Mouse (Mus musculus): Measurements from ENCODE around the gene Stra6.

DNA sequence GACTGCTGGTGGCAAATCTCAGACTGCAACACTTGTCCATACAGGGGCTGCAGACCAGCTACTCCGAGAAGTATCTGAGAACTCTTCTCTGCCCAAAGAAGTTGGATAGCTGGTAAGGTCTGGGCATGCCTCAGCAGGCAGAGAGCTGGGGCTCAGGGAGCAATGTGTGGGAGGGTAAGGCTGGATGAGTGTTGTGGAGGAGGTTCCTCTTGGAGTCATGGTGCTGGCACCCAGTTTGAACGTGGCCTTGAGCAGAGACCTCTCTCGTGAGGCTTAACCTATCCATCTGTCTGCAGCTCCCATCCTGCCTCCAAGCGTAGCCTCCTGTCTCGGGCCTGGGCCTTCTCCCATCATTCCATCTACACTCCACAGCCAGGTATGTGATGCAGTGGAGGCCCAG lies 81.8 kb downstream of the Stra6 start:
- TF ChIP-seq POLR2A (IDR thresholded peaks at IDR 0.05; ENCODE audit: low read depth, low read length): no peak
- TF ChIP-seq CTCF (IDR thresholded peaks at IDR 0.05; ENCODE audit: extremely low read depth, insufficient read depth, insufficient read length, insufficient replicate concordance): no peak

All from spleen, adult 2 months (tissue).